Mouse (Mus musculus): ENCODE measurements around the gene Ctps2.

Gene Ctps2

DNA sequence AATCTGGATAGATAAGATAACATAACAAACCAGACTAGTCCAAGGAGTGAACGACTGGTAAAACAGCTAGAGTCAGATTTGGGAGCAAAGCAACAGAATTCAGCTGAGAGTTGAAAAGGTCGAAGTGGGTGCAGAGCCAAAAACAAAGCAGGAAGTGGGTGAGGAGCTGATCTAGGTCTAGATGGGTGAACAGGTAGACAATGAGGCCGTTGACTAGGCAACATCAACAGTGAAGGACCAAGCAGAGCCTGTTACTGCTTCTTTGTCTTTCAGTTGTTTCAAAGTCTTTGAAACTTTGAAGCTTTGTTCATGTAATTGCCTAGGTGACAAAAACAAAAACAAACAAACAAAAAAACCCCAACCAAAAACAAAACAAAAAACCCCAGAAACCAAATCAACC, 75.2 kb downstream of the Ctps2 start:
- no peak for DNase-seq (ENCODE audit: low spot score in 2 of 2)

DNA sequence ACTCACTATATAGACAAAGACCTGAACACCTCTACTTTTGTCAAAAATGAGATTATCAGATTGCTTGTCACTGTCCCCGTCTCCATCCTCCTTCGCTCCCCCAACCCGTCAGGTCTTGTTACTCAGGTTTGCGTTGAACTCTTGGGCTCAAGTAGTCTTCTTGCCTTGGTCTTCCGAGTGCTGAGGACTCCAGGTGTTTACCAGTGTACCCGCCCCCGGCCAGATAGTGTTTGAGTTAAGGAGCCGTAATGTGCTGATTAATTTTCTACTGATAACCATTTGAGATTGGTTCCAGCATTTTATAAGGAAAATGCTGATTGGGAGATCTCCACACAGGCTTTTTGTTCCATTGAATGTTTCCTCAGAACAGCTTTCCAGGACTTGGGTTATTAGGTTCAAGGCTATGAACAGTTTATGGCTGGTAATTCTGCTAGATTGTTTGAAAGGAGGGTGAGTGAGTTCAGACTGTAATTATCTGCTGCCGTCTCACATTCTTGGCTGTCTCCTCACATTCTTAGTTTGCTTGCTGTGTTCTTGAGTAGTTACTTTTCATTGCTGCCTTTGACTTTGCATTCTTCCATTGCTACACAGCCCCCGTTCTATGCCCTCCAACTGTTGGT, 85.9 kb downstream of the Ctps2 start:
- DNase-seq (ENCODE audit: low spot score in 2 of 2), result no peak

DNA sequence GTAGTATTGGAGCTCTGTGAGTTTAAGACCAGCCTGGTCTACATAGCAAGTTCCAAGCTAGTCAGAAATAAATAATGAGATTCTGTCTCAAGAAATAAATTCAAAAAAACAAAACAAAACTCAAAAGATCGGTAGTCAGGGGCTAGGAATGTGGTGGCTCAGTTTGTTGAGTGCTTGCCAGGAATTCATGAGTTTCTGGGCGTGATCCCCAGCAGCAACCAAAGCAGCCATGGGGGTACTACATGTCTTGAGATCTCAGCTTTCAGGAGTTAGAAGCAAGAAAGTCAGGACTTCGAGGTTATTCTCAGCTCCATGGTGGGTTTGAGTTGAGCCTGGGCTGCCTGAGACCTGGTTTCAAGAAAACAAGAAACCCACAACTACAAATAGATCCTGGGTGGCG, 90.4 kb downstream of the Ctps2 start:
- no peak for DNase-seq (ENCODE audit: low spot score in 2 of 2)

DNA sequence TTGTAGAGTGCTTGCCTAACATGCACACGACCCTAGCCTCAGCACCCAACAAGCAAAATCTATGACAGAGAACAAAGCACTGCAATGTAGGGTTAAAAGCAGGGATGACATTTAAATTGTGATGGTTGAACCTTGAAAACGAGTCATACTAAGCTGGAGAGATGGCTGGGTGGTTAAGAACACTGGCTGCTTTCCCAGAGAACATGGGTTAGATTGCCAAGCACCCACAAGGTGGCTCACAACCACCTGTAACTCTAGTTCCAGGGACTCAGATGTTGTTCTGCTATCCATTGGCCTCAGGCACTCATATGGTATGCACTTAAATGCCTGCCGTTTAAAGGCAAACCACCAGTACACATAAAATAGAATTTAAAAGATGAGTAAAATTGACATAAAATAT, 91.1 kb downstream of the Ctps2 start:
- DNase-seq (ENCODE audit: low spot score in 2 of 2), result no peak

DNA sequence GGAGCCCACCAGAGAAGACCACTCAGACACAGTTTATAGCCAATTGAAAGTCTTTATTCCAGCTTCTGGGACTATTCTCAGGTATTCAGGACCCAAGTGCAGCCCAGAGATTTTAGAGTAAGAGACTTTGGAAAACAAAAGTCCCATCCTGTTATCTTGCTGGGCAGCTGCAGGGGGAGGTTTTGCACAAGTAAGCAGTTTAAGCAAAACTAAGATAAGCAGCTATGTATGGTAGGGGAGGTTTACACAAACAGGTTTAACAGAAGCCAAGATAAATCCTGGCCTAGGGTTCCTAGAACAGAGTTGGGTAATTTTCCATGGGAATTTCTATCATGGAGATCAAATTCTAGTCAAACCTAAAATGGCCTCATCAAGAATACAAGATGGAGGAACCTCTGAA, 126.8 kb downstream of the Ctps2 start:
- DNase-seq (ENCODE audit: low spot score in 2 of 2), result no peak

DNA sequence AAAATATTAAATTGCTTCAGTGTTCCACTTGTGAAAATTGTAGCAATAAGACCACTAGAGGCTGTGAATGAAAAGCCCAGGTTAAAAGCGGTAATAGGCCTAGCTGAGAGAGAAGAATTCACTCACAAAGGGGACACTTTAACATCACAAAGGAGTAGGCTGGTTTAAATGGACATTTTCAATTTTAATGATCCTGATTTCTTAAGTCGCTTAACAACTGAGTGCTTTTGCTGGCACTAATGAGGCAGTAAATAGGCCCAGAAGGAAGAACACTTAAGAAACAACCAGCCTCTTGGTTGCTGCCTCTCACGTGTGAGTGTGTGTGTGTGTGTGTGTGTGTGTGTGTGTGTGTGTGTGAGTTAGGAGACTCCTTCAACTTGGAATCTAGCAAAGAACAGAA, 137.7 kb downstream of the Ctps2 start:
- DNase-seq (ENCODE audit: low spot score in 2 of 2), result no peak

DNA sequence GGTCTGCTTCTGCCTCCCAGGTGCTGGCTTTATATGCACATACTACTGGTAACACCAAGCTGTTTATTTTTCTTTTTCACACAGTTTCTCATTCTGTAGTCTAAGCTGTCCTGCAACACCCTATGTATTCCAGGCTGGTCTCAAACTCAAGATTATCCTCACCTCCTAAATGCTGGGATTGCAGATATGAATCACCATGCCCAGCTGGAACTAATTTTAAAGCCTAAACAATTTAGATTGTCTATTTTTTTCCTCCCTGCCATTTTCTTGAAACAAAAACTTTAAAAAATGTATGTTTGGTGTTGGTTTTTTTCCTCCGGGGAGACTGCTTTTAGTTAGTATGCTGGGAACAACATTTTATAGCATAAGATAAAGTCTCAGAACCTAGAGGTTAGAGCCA, 141.7 kb downstream of the Ctps2 start:
- DNase-seq (ENCODE audit: low spot score in 2 of 2), result no peak

DNA sequence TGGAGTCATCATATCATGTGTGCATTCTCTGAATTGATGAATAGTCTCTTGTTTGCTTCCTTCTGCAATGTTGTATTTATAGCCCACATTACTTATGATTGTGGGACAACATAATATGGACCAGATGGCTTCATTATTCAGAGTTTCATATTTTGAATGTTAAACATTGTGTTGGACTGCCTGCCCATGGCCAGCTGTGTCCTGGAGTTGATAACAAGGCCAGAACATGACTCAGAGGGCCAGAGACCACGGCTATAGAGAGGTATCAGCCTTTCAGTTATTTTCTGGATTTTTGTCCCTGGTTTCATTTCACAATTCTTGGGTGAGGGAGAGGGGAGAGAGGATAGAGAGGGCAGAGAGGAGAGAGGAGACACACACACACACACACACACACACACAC, 162.9 kb downstream of the Ctps2 start:
- no peak for DNase-seq (ENCODE audit: low spot score in 2 of 2)

Data from right cerebral cortex, adult 2 months (tissue).